Mouse (Mus musculus): Measurements from ENCODE around the gene Slain2.

The Slain2 gene

GRCm38 (mm10) chr5:72953996-72954604 lies 40.0 kb downstream of the Slain2 start:
- Histone ChIP-seq H3K36me3 (ENCODE audit: control insufficient read depth, insufficient read depth, low read length, poor library complexity, severe bottlenecking) (0 out of 2 replicates have a peak, but pooled peaks cover 3% of the 10 kb centered on the region), H3K27me3 (ENCODE audit: control insufficient read depth, insufficient read depth, low read length, poor library complexity, severe bottlenecking) (no peaks in the 10 kb centered on the region)
- DNase-seq (ENCODE audit: low read depth, low spot score): no peak

GRCm38 (mm10) chr5:72957281-72957680 lies 43.2 kb downstream of the Slain2 start:
- Histone ChIP-seq H3K36me3 (ENCODE audit: control insufficient read depth, insufficient read depth, low read length, poor library complexity, severe bottlenecking) (0 out of 2 replicates have a peak, but pooled peaks cover 3% of the 10 kb centered on the region), H3K27me3 (ENCODE audit: control insufficient read depth, insufficient read depth, low read length, poor library complexity, severe bottlenecking) (no peaks in the 10 kb centered on the region)
- DNase-seq (ENCODE audit: low read depth, low spot score): no peak

GRCm38 (mm10) chr5:72960096-72960495 lies 46.0 kb downstream of the Slain2 start:
- Histone ChIP-seq H3K36me3 (ENCODE audit: control insufficient read depth, insufficient read depth, low read length, poor library complexity, severe bottlenecking) (0 out of 2 replicates have a peak, but pooled peaks cover 5% of the 10 kb centered on the region), H3K27me3 (ENCODE audit: control insufficient read depth, insufficient read depth, low read length, poor library complexity, severe bottlenecking) (no peaks in the 10 kb centered on the region)
- DNase-seq (ENCODE audit: low read depth, low spot score): no peak

GRCm38 (mm10) chr5:72965706-72966105 lies 51.6 kb downstream of the Slain2 start:
- no peaks in the 10 kb centered on the region for H3K27me3 ChIP-seq (ENCODE audit: control insufficient read depth, insufficient read depth, low read length, poor library complexity, severe bottlenecking)
- 0 out of 2 replicates have a peak, but pooled peaks cover 2% of the 10 kb centered on the region for H3K36me3 ChIP-seq (ENCODE audit: control insufficient read depth, insufficient read depth, low read length, poor library complexity, severe bottlenecking)
- no peak for DNase-seq (ENCODE audit: low read depth, low spot score)

GRCm38 (mm10) chr5:72972435-72972834 lies 58.3 kb downstream of the Slain2 start:
- Histone ChIP-seq H3K27me3 (ENCODE audit: control insufficient read depth, insufficient read depth, low read length, poor library complexity, severe bottlenecking) (no peaks in the 10 kb centered on the region), H3K36me3 (ENCODE audit: control insufficient read depth, insufficient read depth, low read length, poor library complexity, severe bottlenecking) (peaks cover 5% of the 10 kb centered on the region; the same call in 1 of the 2 replicates)
- DNase-seq (ENCODE audit: low read depth, low spot score): no peak

GRCm38 (mm10) chr5:72972934-72973333 lies 58.8 kb downstream of the Slain2 start:
- no peaks in the 10 kb centered on the region for H3K27me3 ChIP-seq (ENCODE audit: control insufficient read depth, insufficient read depth, low read length, poor library complexity, severe bottlenecking)
- no peak for DNase-seq (ENCODE audit: low read depth, low spot score)

GRCm38 (mm10) chr5:72974602-72975001 lies 60.5 kb downstream of the Slain2 start, which contains the start of gene Gm10135:
Gm10135 (minus strand) TSS chr5:72974702.
- Histone ChIP-seq H3K36me3 (ENCODE audit: control insufficient read depth, insufficient read depth, low read length, poor library complexity, severe bottlenecking) (peaks cover 7% of the 10 kb centered on the region; the same call in 1 of the 2 replicates), H3K27me3 (ENCODE audit: control insufficient read depth, insufficient read depth, low read length, poor library complexity, severe bottlenecking) (no peaks in the 10 kb centered on the region)
- no peak for DNase-seq (ENCODE audit: low read depth, low spot score)

More at GRCm38 (mm10) chr5:72972934-72973333, 58.8 kb downstream of the Slain2 start:
- H3K36me3 ChIP-seq (ENCODE audit: control insufficient read depth, insufficient read depth, low read length, poor library complexity, severe bottlenecking): peaks cover 5% of the 10 kb centered on the region; the same call in 1 of the 2 replicates

GRCm38 (mm10) chr5:72975996-72976395 lies 61.9 kb downstream of the Slain2 start:
- no peak for DNase-seq (ENCODE audit: low read depth, low spot score)
- H3K27me3 ChIP-seq (ENCODE audit: control insufficient read depth, insufficient read depth, low read length, poor library complexity, severe bottlenecking): no peaks in the 10 kb centered on the region

GRCm38 (mm10) chr5:72976539-72976938 lies 62.4 kb downstream of the Slain2 start:
- Histone ChIP-seq H3K36me3 (ENCODE audit: control insufficient read depth, insufficient read depth, low read length, poor library complexity, severe bottlenecking) (peaks cover 9% of the 10 kb centered on the region), H3K27me3 (ENCODE audit: control insufficient read depth, insufficient read depth, low read length, poor library complexity, severe bottlenecking) (no peaks in the 10 kb centered on the region)
- no peak for DNase-seq (ENCODE audit: low read depth, low spot score)

More at GRCm38 (mm10) chr5:72975996-72976395, 61.9 kb downstream of the Slain2 start:
- peaks cover 9% of the 10 kb centered on the region for H3K36me3 ChIP-seq (ENCODE audit: control insufficient read depth, insufficient read depth, low read length, poor library complexity, severe bottlenecking)

- H3K27me3 ChIP-seq (ENCODE audit: control insufficient read depth, insufficient read depth, low read length, poor library complexity, severe bottlenecking): no peaks in the 10 kb centered on the region
- DNase-seq (ENCODE audit: low read depth, low spot score): peak; percentile 62
- H3K36me3 ChIP-seq (ENCODE audit: control insufficient read depth, insufficient read depth, low read length, poor library complexity, severe bottlenecking): peaks cover 3% of the 10 kb centered on the region; the same call in 1 of the 2 replicates
Observed at GRCm38 (mm10) chr5:72984091-72984490, 70.0 kb downstream of the Slain2 start.

- DNase-seq (ENCODE audit: low read depth, low spot score): no peak
- Histone ChIP-seq H3K27me3 (ENCODE audit: control insufficient read depth, insufficient read depth, low read length, poor library complexity, severe bottlenecking) (no peaks in the 10 kb centered on the region), H3K36me3 (ENCODE audit: control insufficient read depth, insufficient read depth, low read length, poor library complexity, severe bottlenecking) (no peaks in the 10 kb centered on the region)
Observed at GRCm38 (mm10) chr5:72987786-72988185, 73.7 kb downstream of the Slain2 start.

GRCm38 (mm10) chr5:72989756-72990155 lies 75.7 kb downstream of the Slain2 start:
- Histone ChIP-seq H3K27me3 (ENCODE audit: control insufficient read depth, insufficient read depth, low read length, poor library complexity, severe bottlenecking) (no peaks in the 10 kb centered on the region), H3K36me3 (ENCODE audit: control insufficient read depth, insufficient read depth, low read length, poor library complexity, severe bottlenecking) (no peaks in the 10 kb centered on the region)
- DNase-seq (ENCODE audit: low read depth, low spot score): no peak

GRCm38 (mm10) chr5:72992474-72992873 lies 78.4 kb downstream of the Slain2 start:
- no peak for DNase-seq (ENCODE audit: low read depth, low spot score)
- H3K27me3 ChIP-seq (ENCODE audit: control insufficient read depth, insufficient read depth, low read length, poor library complexity, severe bottlenecking): no peaks in the 10 kb centered on the region
- no peaks in the 10 kb centered on the region for H3K36me3 ChIP-seq (ENCODE audit: control insufficient read depth, insufficient read depth, low read length, poor library complexity, severe bottlenecking)

- H3K27me3 ChIP-seq (ENCODE audit: control insufficient read depth, insufficient read depth, low read length, poor library complexity, severe bottlenecking): no peaks in the 10 kb centered on the region
- H3K36me3 ChIP-seq (ENCODE audit: control insufficient read depth, insufficient read depth, low read length, poor library complexity, severe bottlenecking): no peaks in the 10 kb centered on the region
- no peak for DNase-seq (ENCODE audit: low read depth, low spot score)
Observed at GRCm38 (mm10) chr5:72994424-72994823, 80.3 kb downstream of the Slain2 start.

- no peaks in the 10 kb centered on the region for H3K36me3 ChIP-seq (ENCODE audit: control insufficient read depth, insufficient read depth, low read length, poor library complexity, severe bottlenecking)
- no peaks in the 10 kb centered on the region for H3K27me3 ChIP-seq (ENCODE audit: control insufficient read depth, insufficient read depth, low read length, poor library complexity, severe bottlenecking)
- no peak for DNase-seq (ENCODE audit: low read depth, low spot score)
Observed at GRCm38 (mm10) chr5:72994928-72995327, 80.8 kb downstream of the Slain2 start.
